Mouse (Mus musculus): Measurements from ENCODE around the gene Bdh1.

DNA sequence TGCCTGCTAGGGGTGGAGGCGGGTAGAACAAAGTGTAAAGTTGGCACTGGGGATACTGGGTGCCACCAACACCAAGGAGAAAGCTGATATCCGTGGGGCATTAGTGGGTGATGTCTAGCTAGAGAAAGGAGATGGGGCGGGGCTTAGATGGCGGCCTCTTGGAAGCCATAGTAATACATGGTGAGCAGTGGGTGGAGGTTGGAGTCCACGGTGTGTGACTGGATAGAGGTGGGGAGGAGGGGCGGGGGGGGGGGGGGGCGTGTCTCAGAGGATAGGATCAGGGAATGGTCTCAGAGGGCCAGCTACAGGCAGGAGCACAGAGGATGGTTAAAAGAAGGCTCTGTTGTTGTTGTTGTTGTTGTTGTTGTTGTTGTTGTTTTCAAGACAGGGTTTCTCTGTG is 30.4 kb downstream of the Bdh1 start:
- TF ChIP-seq POLR2A (IDR thresholded peaks at IDR 0.05; ENCODE audit: low read depth, low read length) = no peak
- TF ChIP-seq CTCF (conservative IDR thresholded peaks at IDR 0.05; ENCODE audit: insufficient read depth, insufficient read length, low read depth, low read length) = no peak

Data from kidney, adult 2 months (tissue).